Mouse (Mus musculus): Measurements from ENCODE around the gene Amfr.
A peak's percentile ranks its signal among the peaks of the same experiment; 100 is the strongest.

Amfr gene

GRCm38 (mm10) chr8:94012013-94012951 lies at the start of gene Amfr:
Amfr (minus strand) TSS chr8:94012842.
- peak; percentile 81 for DNase-seq (ENCODE audit: extremely low spot score, low spot score)

GRCm38 (mm10) chr8:94057157-94057854 lies 44.7 kb upstream of the Amfr start:
- peak; percentile 46 for DNase-seq (ENCODE audit: extremely low spot score, low spot score)

- no peak for DNase-seq (ENCODE audit: extremely low spot score, low spot score)
Observed at GRCm38 (mm10) chr8:94052696-94053095, 40.1 kb upstream of the Amfr start.

GRCm38 (mm10) chr8:94047845-94048244 lies 35.2 kb upstream of the Amfr start:
- DNase-seq (ENCODE audit: extremely low spot score, low spot score): no peak

GRCm38 (mm10) chr8:94037806-94038205 lies 25.2 kb upstream of the Amfr start:
- peak; percentile 22 for DNase-seq (ENCODE audit: extremely low spot score, low spot score)

- peak; percentile 93 for DNase-seq (ENCODE audit: extremely low spot score, low spot score)
Observed at GRCm38 (mm10) chr8:94036944-94037524, 24.4 kb upstream of the Amfr start, which contains the start of the genes Nudt21 and Ogfod1. Nudt21 (minus strand) TSS chr8:94037031. Ogfod1 (plus strand) TSS chr8:94037198.

- peak; percentile 76 for DNase-seq (ENCODE audit: extremely low spot score, low spot score)
Observed at GRCm38 (mm10) chr8:94036541-94036940, 23.9 kb upstream of the Amfr start.

- DNase-seq (ENCODE audit: extremely low spot score, low spot score): no peak
Observed at GRCm38 (mm10) chr8:94035200-94035599, 22.6 kb upstream of the Amfr start.

- no peak for DNase-seq (ENCODE audit: extremely low spot score, low spot score)
Observed at GRCm38 (mm10) chr8:94033601-94034000, 21.0 kb upstream of the Amfr start.

- no peak for DNase-seq (ENCODE audit: extremely low spot score, low spot score)
Observed at GRCm38 (mm10) chr8:94029701-94030100, 17.1 kb upstream of the Amfr start.

- no peak for DNase-seq (ENCODE audit: extremely low spot score, low spot score)
Observed at GRCm38 (mm10) chr8:94023916-94024315, 11.3 kb upstream of the Amfr start.

GRCm38 (mm10) chr8:94013026-94013612 lies 477 bp upstream of the Amfr start:
- DNase-seq (ENCODE audit: extremely low spot score, low spot score): no peak

- no peak for DNase-seq (ENCODE audit: extremely low spot score, low spot score)
Observed at GRCm38 (mm10) chr8:94011076-94012012, 1.3 kb downstream of the Amfr start.

- DNase-seq (ENCODE audit: extremely low spot score, low spot score): no peak
Observed at GRCm38 (mm10) chr8:94010101-94010705, 2.4 kb downstream of the Amfr start.

- DNase-seq (ENCODE audit: extremely low spot score, low spot score): no peak
Observed at GRCm38 (mm10) chr8:94009243-94009845, 3.3 kb downstream of the Amfr start.

GRCm38 (mm10) chr8:94004139-94004538 lies 8.5 kb downstream of the Amfr start:
- no peak for DNase-seq (ENCODE audit: extremely low spot score, low spot score)

GRCm38 (mm10) chr8:93998961-93999360 lies 13.7 kb downstream of the Amfr start:
- DNase-seq (ENCODE audit: extremely low spot score, low spot score): no peak

- DNase-seq (ENCODE audit: extremely low spot score, low spot score): no peak
Observed at GRCm38 (mm10) chr8:93989739-93990138, 22.9 kb downstream of the Amfr start.

GRCm38 (mm10) chr8:93984731-93985130 lies 27.9 kb downstream of the Amfr start:
- DNase-seq (ENCODE audit: extremely low spot score, low spot score): no peak

- no peak for DNase-seq (ENCODE audit: extremely low spot score, low spot score)
Observed at GRCm38 (mm10) chr8:93983827-93984226, 28.8 kb downstream of the Amfr start.
